Mouse (Mus musculus): ENCODE measurements at regions not wholly inside any gene's neighbourhood (a gene's known extent, or its start where the extent isn't known, plus 50 kb on each side); places are given as distances from the start of the nearest gene placed in this dataset.

GRCm38 (mm10) chr2:34111286-34111685 is 223.5 kb upstream of the Mvb12b start:
- H3K4me1 ChIP-seq (ENCODE audit: control insufficient read depth, insufficient read depth): no peaks in the 10 kb centered on the region
- H3K27me3 ChIP-seq (ENCODE audit: control insufficient read depth, insufficient read depth, low read length): no peaks in the 10 kb centered on the region
- H3K9ac ChIP-seq (replicated peaks; ENCODE audit: low read depth, low read length): no peak overlapping the region
- H3K4me3 ChIP-seq (ENCODE audit: low read depth, low read length): no peak overlapping the region
- ATAC-seq (ENCODE audit: insufficient read depth, low read depth) (no peak), DNase-seq (ENCODE audit: low spot score) (no peak)
- H3K9me3 ChIP-seq (replicated peaks; ENCODE audit: control insufficient read depth, low read length): no peaks in the 10 kb centered on the region
- no peak overlapping the region for H3K4me2 ChIP-seq (ENCODE audit: low read depth, low read length)
- no peaks in the 10 kb centered on the region for H3K36me3 ChIP-seq (replicated peaks; ENCODE audit: control insufficient read depth, insufficient read depth, low read length)
- H3K27ac ChIP-seq (ENCODE audit: low read depth): no peak overlapping the region
- no peak for TF ChIP-seq CTCF (IDR thresholded peaks at IDR 0.05; ENCODE audit: low read depth)
- TF ChIP-seq EP300 (IDR thresholded peaks at IDR 0.05; ENCODE audit: low read depth): no peak
- WGBS: 35% methylated on average over 3 of the region's 3 CpGs

GRCm38 (mm10) chr2:34110582-34110981 is 222.8 kb upstream of the Mvb12b start:
- H3K4me1 ChIP-seq (ENCODE audit: control insufficient read depth, insufficient read depth): no peaks in the 10 kb centered on the region
- no peak for ATAC-seq (ENCODE audit: insufficient read depth, low read depth)
- WGBS: 82% methylated on average over 17 of the region's 17 CpGs
- no peak overlapping the region for H3K4me2 ChIP-seq (ENCODE audit: low read depth, low read length)
- H3K27ac ChIP-seq (ENCODE audit: low read depth): no peak overlapping the region
- no peaks in the 10 kb centered on the region for H3K27me3 ChIP-seq (ENCODE audit: control insufficient read depth, insufficient read depth, low read length)
- no peak overlapping the region for H3K9ac ChIP-seq (replicated peaks; ENCODE audit: low read depth, low read length)
- TF ChIP-seq CTCF (IDR thresholded peaks at IDR 0.05; ENCODE audit: low read depth): no peak
- TF ChIP-seq EP300 (IDR thresholded peaks at IDR 0.05; ENCODE audit: low read depth): no peak
- H3K9me3 ChIP-seq (replicated peaks; ENCODE audit: control insufficient read depth, low read length): no peaks in the 10 kb centered on the region
- no peaks in the 10 kb centered on the region for H3K36me3 ChIP-seq (replicated peaks; ENCODE audit: control insufficient read depth, insufficient read depth, low read length)
- H3K4me3 ChIP-seq (ENCODE audit: low read depth, low read length): no peak overlapping the region
- no peak for DNase-seq (ENCODE audit: low spot score)

GRCm38 (mm10) chr2:34107566-34108303 is 220.0 kb upstream of the Mvb12b start:
- DNase-seq (ENCODE audit: low spot score): no peak
- Histone ChIP-seq H3K27ac (ENCODE audit: low read depth) (no peak overlapping the region), H3K36me3 (replicated peaks; ENCODE audit: control insufficient read depth, insufficient read depth, low read length) (no peaks in the 10 kb centered on the region), H3K4me1 (ENCODE audit: control insufficient read depth, insufficient read depth) (no peaks in the 10 kb centered on the region), H3K4me2 (ENCODE audit: low read depth, low read length) (no peak overlapping the region), H3K9me3 (replicated peaks; ENCODE audit: control insufficient read depth, low read length) (no peaks in the 10 kb centered on the region), H3K4me3 (ENCODE audit: low read depth, low read length) (no peak overlapping the region), H3K27me3 (ENCODE audit: control insufficient read depth, insufficient read depth, low read length) (no peaks in the 10 kb centered on the region), H3K9ac (replicated peaks; ENCODE audit: low read depth, low read length) (no peak overlapping the region)
- WGBS: 77% methylated on average over 27 of the region's 27 CpGs
- ATAC-seq (ENCODE audit: insufficient read depth, low read depth): no peak
- TF ChIP-seq CTCF (IDR thresholded peaks at IDR 0.05; ENCODE audit: low read depth) (no peak), EP300 (IDR thresholded peaks at IDR 0.05; ENCODE audit: low read depth) (no peak)

GRCm38 (mm10) chr2:34106837-34107565 is 219.3 kb upstream of the Mvb12b start:
- 53% methylated on average over 15 of the region's 15 CpGs for WGBS
- no peak for TF ChIP-seq CTCF (IDR thresholded peaks at IDR 0.05; ENCODE audit: low read depth)
- no peak for TF ChIP-seq EP300 (IDR thresholded peaks at IDR 0.05; ENCODE audit: low read depth)
- H3K9me3 ChIP-seq (replicated peaks; ENCODE audit: control insufficient read depth, low read length): no peaks in the 10 kb centered on the region
- DNase-seq (ENCODE audit: low spot score): no peak
- H3K27me3 ChIP-seq (ENCODE audit: control insufficient read depth, insufficient read depth, low read length): no peaks in the 10 kb centered on the region
- H3K4me2 ChIP-seq (ENCODE audit: low read depth, low read length): no peak overlapping the region
- no peaks in the 10 kb centered on the region for H3K36me3 ChIP-seq (replicated peaks; ENCODE audit: control insufficient read depth, insufficient read depth, low read length)
- no peaks in the 10 kb centered on the region for H3K4me1 ChIP-seq (ENCODE audit: control insufficient read depth, insufficient read depth)
- H3K9ac ChIP-seq (replicated peaks; ENCODE audit: low read depth, low read length): no peak overlapping the region
- H3K4me3 ChIP-seq (ENCODE audit: low read depth, low read length): no peak overlapping the region
- no peak overlapping the region for H3K27ac ChIP-seq (ENCODE audit: low read depth)
- ATAC-seq (ENCODE audit: insufficient read depth, low read depth): no peak

- no peaks in the 10 kb centered on the region for H3K4me1 ChIP-seq (ENCODE audit: control insufficient read depth, insufficient read depth)
- no peaks in the 10 kb centered on the region for H3K27me3 ChIP-seq (ENCODE audit: control insufficient read depth, insufficient read depth, low read length)
- ATAC-seq (ENCODE audit: insufficient read depth, low read depth) (no peak), DNase-seq (ENCODE audit: low spot score) (no peak)
- H3K9me3 ChIP-seq (replicated peaks; ENCODE audit: control insufficient read depth, low read length): no peaks in the 10 kb centered on the region
- no peak overlapping the region for H3K27ac ChIP-seq (ENCODE audit: low read depth)
- WGBS: 76% methylated on average over 9 of the region's 9 CpGs
- H3K4me2 ChIP-seq (ENCODE audit: low read depth, low read length): no peak overlapping the region
- H3K36me3 ChIP-seq (replicated peaks; ENCODE audit: control insufficient read depth, insufficient read depth, low read length): no peaks in the 10 kb centered on the region
- H3K4me3 ChIP-seq (ENCODE audit: low read depth, low read length): no peak overlapping the region
- no peak for TF ChIP-seq CTCF (IDR thresholded peaks at IDR 0.05; ENCODE audit: low read depth)
- TF ChIP-seq EP300 (IDR thresholded peaks at IDR 0.05; ENCODE audit: low read depth): no peak
- no peak overlapping the region for H3K9ac ChIP-seq (replicated peaks; ENCODE audit: low read depth, low read length)
These were observed 218.5 kb upstream of the Mvb12b start for GRCm38 (mm10) chr2:34106245-34106644.

Measured in heart, postnatal 0 days (tissue).